Mouse (Mus musculus) stomach, postnatal 0 days (tissue): ENCODE results near the gene Zfp790.
"Not testable (repeated sequence)": the region's sequence is repeated elsewhere in the genome, so short reads cannot be mapped to it uniquely, and the experiment has no call there.

Experiments
- CTCF ChIP-seq: IDR thresholded peaks from 2 replicates; pipeline ENCODE4 v1.5.1; 2016; ENCODE audit warnings: antibody characterized with exemption, low read depth, mild to moderate bottlenecking, moderate library complexity
- EP300 ChIP-seq: optimal IDR thresholded peaks from 2 replicates; pipeline ENCODE3; 2016; ENCODE audit warnings: antibody characterized with exemption

DNA sequence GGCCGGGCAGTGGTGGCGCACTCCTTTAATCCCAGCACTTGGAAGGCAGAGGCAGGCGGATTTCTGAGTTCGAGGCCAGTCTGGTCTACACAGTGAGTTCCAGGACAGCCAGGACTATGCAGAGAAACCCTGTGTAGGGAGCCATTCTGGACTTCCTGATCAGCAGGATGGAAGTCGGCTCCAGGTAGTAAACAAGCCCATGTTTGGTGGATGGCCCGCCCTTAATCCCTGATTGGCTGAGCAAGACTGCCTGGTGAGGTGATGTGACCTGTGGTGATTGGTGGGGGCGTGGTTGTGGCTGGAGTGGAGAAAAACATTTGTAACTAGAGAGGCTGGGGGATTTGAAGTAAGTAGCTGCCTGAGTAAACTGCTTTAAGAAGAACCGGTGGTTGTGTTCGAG is 61.6 kb downstream of the Zfp790 start:
- TF ChIP-seq CTCF, EP300: not testable (repeated sequence)
